Mouse (Mus musculus): ENCODE results near the gene Igfbp5.

GRCm38 (mm10) chr1:72855729-72856128, 19.0 kb downstream of the Igfbp5 start:
- no peak for TF ChIP-seq POLR2A (IDR thresholded peaks at IDR 0.05; ENCODE audit: low read depth, low read length)
- no peak for TF ChIP-seq CTCF (conservative IDR thresholded peaks at IDR 0.05; ENCODE audit: insufficient read depth, insufficient read length, low read depth, low read length)
